Mouse (Mus musculus): ENCODE results near the gene Glb1l3.

DNA sequence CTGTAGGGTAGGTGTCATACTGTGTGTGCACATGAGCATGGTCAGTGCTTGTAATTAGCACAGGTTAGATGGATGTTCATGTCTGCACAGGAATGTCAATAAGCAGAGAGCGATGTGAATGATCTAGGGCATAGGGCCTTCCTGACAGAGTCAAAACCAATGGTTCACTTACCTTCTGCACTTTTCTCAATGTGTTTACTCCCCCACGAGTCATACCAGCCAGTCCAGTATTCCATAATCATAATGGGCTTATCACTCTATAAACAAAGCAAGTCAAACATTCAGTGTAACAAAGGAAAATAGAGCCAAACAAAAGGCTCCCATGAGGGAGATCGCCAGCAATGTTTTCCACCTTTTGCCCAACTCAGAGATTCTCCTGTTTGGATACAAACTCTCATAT is 29.6 kb downstream of the Glb1l3 start:
- TF ChIP-seq POLR2A (IDR thresholded peaks at IDR 0.05; ENCODE audit: borderline replicate concordance, insufficient read depth, low read length) (no peak), CTCF (IDR thresholded peaks at IDR 0.05; ENCODE audit: borderline replicate concordance, insufficient read depth, low read depth, low read length) (no peak)

All from cerebellum, adult 2 months (tissue).